9 mouse cellular contexts compared by ENCODE assay signal in the genomic region with DNA sequence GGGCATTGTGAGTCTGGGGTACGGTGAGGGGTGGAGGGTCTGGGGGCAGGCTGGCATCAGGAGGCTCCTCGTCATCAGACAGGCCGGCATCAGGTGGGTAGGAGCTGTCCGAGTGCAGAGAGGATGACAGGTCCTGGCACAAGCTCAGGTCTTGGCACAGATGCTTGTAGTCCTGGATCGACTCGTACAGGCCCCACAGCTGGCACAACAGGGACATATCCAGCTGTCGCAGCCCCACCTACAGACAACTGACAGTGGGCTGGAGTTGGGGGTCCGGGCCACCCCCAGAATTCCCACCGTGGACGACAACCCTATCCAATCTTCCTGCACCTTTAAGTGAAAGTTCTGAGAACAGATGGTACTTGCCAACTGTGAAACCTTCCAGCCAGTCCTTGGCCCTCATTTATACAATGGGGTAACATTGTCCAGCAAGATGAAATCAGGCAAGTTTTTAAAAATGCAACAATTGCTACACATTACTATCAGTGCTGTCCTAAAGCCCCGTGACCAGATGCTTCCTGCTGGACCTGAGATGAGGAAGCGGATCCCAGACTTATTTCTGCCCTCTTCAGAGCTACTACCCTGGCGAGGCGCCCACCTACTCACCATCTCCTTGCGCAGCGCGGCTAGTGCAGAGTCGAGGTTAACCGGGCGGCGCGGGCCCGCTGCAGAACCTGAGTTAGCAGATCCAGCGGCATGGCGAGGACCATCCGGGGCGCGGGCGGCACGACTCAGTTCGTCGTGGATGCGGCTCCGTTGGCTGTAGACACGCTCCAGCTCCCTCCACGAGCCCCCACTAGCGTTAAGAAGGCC. TPM values are rescaled to one million over a fixed set of nuclear protein-coding genes. Genes with fewer than 3 reads are reported as not detected.
DNase-seq lines count a peak whose midpoint lies in the region; ATAC-seq lines count a peak whose summit lies in the region.
"Had no signal": no experiment of that assay in that cellular context is flagged by ENCODE, and none has a peak within 500 bp of the region (broad histone marks: within the 10 kb centered on the region; RNA-seq: fewer than 3 reads in every experiment).

No protein-coding gene starts in this region.

- peak overlapping the region; percentile 98 for H3K27ac ChIP-seq in forebrain, embryonic 10.5 days
- peak overlapping the region; percentile 100 for H3K27ac ChIP-seq in macrophage
- H3K27ac ChIP-seq in stomach, embryonic 15.5 days: peak overlapping the region; percentile 90

- H3K4me2 ChIP-seq in stomach, embryonic 15.5 days: peak overlapping the region; percentile 88

- DNase-seq in embryo, embryonic 10 days (ENCODE audit: low spot score): peak; percentile 70
- no peak for DNase-seq in embryo, embryonic 9.5 days (ENCODE audit: extremely low spot score)
- peak; percentile 69 for DNase-seq in adipocyte (ENCODE audit: low spot score)
- no peak for DNase-seq in forebrain, embryonic 10.5 days (ENCODE audit: extremely low spot score, low spot score)
- peak; percentile 60 to 64 for DNase-seq in heart, postnatal 36 days
- DNase-seq in left cerebral cortex, postnatal 10 days (ENCODE audit: extremely low spot score in 1 of 2, low spot score in 2 of 2): peak; percentile 59 to 84

- H3K4me1 ChIP-seq in forebrain, embryonic 10.5 days: peaks cover 77% of the 10 kb centered on the region
- peaks cover 66% of the 10 kb centered on the region for H3K4me1 ChIP-seq in stomach, embryonic 15.5 days

- peak overlapping the region; percentile 99 for H3K9ac ChIP-seq in stomach, embryonic 15.5 days

- H3K9me3 ChIP-seq in forebrain, embryonic 10.5 days: no peaks in the 10 kb centered on the region
- no peaks in the 10 kb centered on the region for H3K9me3 ChIP-seq in stomach, embryonic 15.5 days

- H3K27me3 ChIP-seq in forebrain, embryonic 10.5 days (ENCODE audit: poor library complexity, severe bottlenecking): peaks cover 17% of the 10 kb centered on the region
- no peaks in the 10 kb centered on the region for H3K27me3 ChIP-seq in stomach, embryonic 15.5 days (replicated peaks)

- peaks cover 58% of the 10 kb centered on the region for H3K79me2 ChIP-seq in macrophage (ENCODE audit: inconsistent target)

- ATAC-seq in stomach, embryonic 15.5 days (ENCODE audit: insufficient read depth, low FRiP score, low read depth): no peak

- intact Hi-C loops in heart, postnatal 36 days (cut with DNase I): loop anchor here (5.0 kb wide), 1 partner anchor 92 kb away; a partner anchor contains a TSS
- intact Hi-C loops in left cerebral cortex, postnatal 10 days (cut with DNase I): loop anchor here (5.0 kb wide), 1 partner anchor 48 kb away; no protein-coding TSS in a partner anchor

- H3K4me3 ChIP-seq in forebrain, embryonic 10.5 days: peak overlapping the region; percentile 88
- H3K4me3 ChIP-seq in macrophage (ENCODE audit: inconsistent target): peak overlapping the region; percentile 96
- H3K4me3 ChIP-seq in stomach, embryonic 15.5 days (replicated peaks): peak overlapping the region; percentile 89

- H3K36me3 ChIP-seq in forebrain, embryonic 10.5 days (replicated peaks): peaks cover 40% of the 10 kb centered on the region
- no peaks in the 10 kb centered on the region for H3K36me3 ChIP-seq in macrophage (ENCODE audit: inconsistent target)
- no peaks in the 10 kb centered on the region for H3K36me3 ChIP-seq in stomach, embryonic 15.5 days

- 13% methylated on average over 37 of the region's 37 CpGs for WGBS in forebrain, embryonic 10.5 days
- 14% methylated on average over 31 of the region's 37 CpGs for WGBS in macrophage (ENCODE audit: missing documents)
- 8% methylated on average over 37 of the region's 37 CpGs for WGBS in stomach, embryonic 15.5 days

RNA-seq across cellular contexts. Expression of a gene that starts 0.6 kb away (rescaled TPM):
- 120 and 127 TPM in 2 replicates for polyA plus RNA-seq in forebrain, embryonic 10.5 days (2016; fragmentation: Nextera tagmentation; extraction: Ambion mirVana)
- 10 to 100 TPM; 29.3 to 32.6 TPM for total RNA-seq in heart, postnatal 36 days (2021)
- total RNA-seq in left cerebral cortex, postnatal 10 days (2021): 10 to 100 TPM; 46.6 to 47.6 TPM
- total RNA-seq in macrophage (2018; cell fraction: chromatin; rRNA removed): 10 to 100 TPM in 4 of 26 experiments, 1 to 10 TPM in 20, under 1 TPM in 1, not detected in 1; 0.92 to 16.9 (median 4.4) TPM
- 100 to 1,000 TPM in 17 of 26 experiments, 10 to 100 TPM in 9; 69.7 to 126 (median 104) TPM for total RNA-seq in macrophage (2018; cell fraction: cytosol; rRNA removed)
- total RNA-seq in macrophage (2018; cell fraction: nucleus; rRNA removed): 10 to 100 TPM in 22 of 26 experiments, 1 to 10 TPM in 4; 8.4 to 47.1 (median 21.7) TPM
- 73.7 to 132 TPM (median 76.9 TPM) in 3 replicates for polyA plus RNA-seq in macrophage (2018)
- 76.4 and 81.5 TPM in 2 replicates for polyA plus RNA-seq in stomach, embryonic 15.5 days (2015; fragmentation: Nextera tagmentation; extraction: Ambion mirVana)

RNA-seq across cellular contexts. Expression of a gene that starts 2.7 kb away (rescaled TPM):
- polyA plus RNA-seq in forebrain, embryonic 10.5 days (2016; fragmentation: Nextera tagmentation; extraction: Ambion mirVana): 6.6 and 8.4 TPM in 2 replicates
- 100 to 1,000 TPM; 135 to 136 TPM for total RNA-seq in heart, postnatal 36 days (2021)
- 10 to 100 TPM; 50.4 to 52.0 TPM for total RNA-seq in left cerebral cortex, postnatal 10 days (2021)
- total RNA-seq in macrophage (2018; cell fraction: chromatin; rRNA removed): 100 to 1,000 TPM; 139 to 748 (median 457) TPM
- total RNA-seq in macrophage (2018; cell fraction: cytosol; rRNA removed): 100 to 1,000 TPM in 18 of 26 experiments, 10 to 100 TPM in 8; 47.4 to 186 (median 110) TPM
- total RNA-seq in macrophage (2018; cell fraction: nucleus; rRNA removed): 100 to 1,000 TPM in 25 of 26 experiments, 10 to 100 TPM in 1; 82.3 to 368 (median 235) TPM
- polyA plus RNA-seq in macrophage (2018): 80.1 to 102 TPM (median 94.5 TPM) in 3 replicates
- polyA plus RNA-seq in stomach, embryonic 15.5 days (2015; fragmentation: Nextera tagmentation; extraction: Ambion mirVana): 45.0 and 50.0 TPM in 2 replicates

RNA-seq across cellular contexts. Expression of a gene that starts 11.9 kb away (rescaled TPM):
- polyA plus RNA-seq in forebrain, embryonic 10.5 days (2016; fragmentation: Nextera tagmentation; extraction: Ambion mirVana): 2.6 and 4.9 TPM in 2 replicates
- total RNA-seq in heart, postnatal 36 days (2021): 10 to 100 TPM; 36.5 to 42.2 TPM
- 10 to 100 TPM; 19.9 to 21.4 TPM for total RNA-seq in left cerebral cortex, postnatal 10 days (2021)
- 100 to 1,000 TPM in 3 of 26 experiments, 10 to 100 TPM in 23; 14.2 to 124 (median 35.6) TPM for total RNA-seq in macrophage (2018; cell fraction: chromatin; rRNA removed)
- total RNA-seq in macrophage (2018; cell fraction: cytosol; rRNA removed): 10 to 100 TPM in 16 of 26 experiments, 1 to 10 TPM in 10; 4.2 to 31.7 (median 13.4) TPM
- 10 to 100 TPM; 13.1 to 79.6 (median 21.8) TPM for total RNA-seq in macrophage (2018; cell fraction: nucleus; rRNA removed)
- 14.8 to 16.9 TPM (median 15.5 TPM) in 3 replicates for polyA plus RNA-seq in macrophage (2018)
- polyA plus RNA-seq in stomach, embryonic 15.5 days (2015; fragmentation: Nextera tagmentation; extraction: Ambion mirVana): 27.1 and 30.6 TPM in 2 replicates

RNA-seq across cellular contexts. Expression of a gene that starts 24.7 kb away (rescaled TPM):
- polyA plus RNA-seq in forebrain, embryonic 10.5 days (2016; fragmentation: Nextera tagmentation; extraction: Ambion mirVana): 0.19 TPM in 1 of 2 replicates, not detected in the other
- not detected for total RNA-seq in heart, postnatal 36 days (2021)
- total RNA-seq in left cerebral cortex, postnatal 10 days (2021): not detected
- total RNA-seq in macrophage (2018; cell fraction: chromatin; rRNA removed): 1 to 10 TPM in 1 of 26 experiments, under 1 TPM in 1, not detected in 24; 0.90 to 1.3 TPM
- total RNA-seq in macrophage (2018; cell fraction: cytosol; rRNA removed): not detected
- total RNA-seq in macrophage (2018; cell fraction: nucleus; rRNA removed): under 1 TPM in 1 of 26 experiments, not detected in 25; 0.72 TPM
- polyA plus RNA-seq in macrophage (2018): not detected in 3 replicates
- polyA plus RNA-seq in stomach, embryonic 15.5 days (2015; fragmentation: Nextera tagmentation; extraction: Ambion mirVana): 0.52 and 1.3 TPM in 2 replicates
- total RNA-seq: layer of hippocampus, adult 18-20 months had no signal

RNA-seq across cellular contexts. Expression of a gene that starts 40.1 kb away (rescaled TPM):
- polyA plus RNA-seq in forebrain, embryonic 10.5 days (2016; fragmentation: Nextera tagmentation; extraction: Ambion mirVana): 26.8 and 27.1 TPM in 2 replicates
- total RNA-seq in heart, postnatal 36 days (2021): 10 to 100 TPM; 15.7 to 16.8 TPM
- total RNA-seq in left cerebral cortex, postnatal 10 days (2021): 10 to 100 TPM; 69.0 to 82.7 TPM
- 100 to 1,000 TPM in 24 of 26 experiments, 10 to 100 TPM in 2; 81.6 to 355 (median 198) TPM for total RNA-seq in macrophage (2018; cell fraction: chromatin; rRNA removed)
- total RNA-seq in macrophage (2018; cell fraction: cytosol; rRNA removed): 10 to 100 TPM; 21.4 to 53.6 (median 36.9) TPM
- total RNA-seq in macrophage (2018; cell fraction: nucleus; rRNA removed): 100 to 1,000 TPM in 18 of 26 experiments, 10 to 100 TPM in 8; 73.9 to 157 (median 117) TPM
- 16.4 to 37.7 TPM (median 26.8 TPM) in 3 replicates for polyA plus RNA-seq in macrophage (2018)
- 17.7 and 19.3 TPM in 2 replicates for polyA plus RNA-seq in stomach, embryonic 15.5 days (2015; fragmentation: Nextera tagmentation; extraction: Ambion mirVana)

Comparison
In these comparisons a context has a peak if more than half of its experiments do, and no peak if none do; other contexts are left out.
1. DNase-seq: peak in embryo, embryonic 10 days (single experiment), adipocyte (single experiment), heart, postnatal 36 days (2 of 2) and left cerebral cortex, postnatal 10 days (2 of 2); none in embryo, embryonic 9.5 days (single experiment) and forebrain, embryonic 10.5 days (single experiment).
2. Peak in every context shown above with its lines, with median percentiles within 50 percentile points of each other: H3K27ac ChIP-seq and H3K4me3 ChIP-seq.